Mouse (Mus musculus) stomach, postnatal 0 days (tissue): Measurements from ENCODE around the gene Tiparp. TPM values are rescaled to one million over a fixed set of nuclear protein-coding genes. Genes with fewer than 3 reads are reported as not detected.

Source experiments
- ATAC-seq: fragments of 200-750 bp; cut with Nextera tagmentation; 2 replicates; pipeline ENCODE4 v1.8.0; 2017; ENCODE audit not compliant: low FRiP score, low TSS enrichment
- DNase-seq: peaks from one replicate; pipeline ENCODE4 v3.0.0-alpha.2; 2016; ENCODE audit warnings: low spot score
- H3K27ac ChIP-seq: fragments of 300-500 bp; sonication (generic); replicated peaks from 2 replicates; pipeline ENCODE4 v1.5.1; 2014; ENCODE audit warnings: mild to moderate bottlenecking, control low read depth
- H3K27me3 ChIP-seq: fragments of 300-500 bp; sonication (generic); 2 replicates; pipeline ENCODE4 v1.6.1; 2014; ENCODE audit warnings: low read length; ENCODE audit not compliant: control insufficient read depth, insufficient read depth
- H3K36me3 ChIP-seq: fragments of 300-500 bp; sonication (generic); 2 replicates; pipeline ENCODE4 v1.6.1; 2014; ENCODE audit warnings: low read length, mixed read lengths; ENCODE audit not compliant: control insufficient read depth, insufficient read depth
- H3K4me1 ChIP-seq: fragments of 300-500 bp; sonication (generic); replicated peaks from 2 replicates; pipeline ENCODE4 v1.6.1; 2014; ENCODE audit warnings: antibody characterized with exemption; ENCODE audit not compliant: control insufficient read depth, insufficient read depth
- H3K4me2 ChIP-seq: fragments of 300-500 bp; sonication (generic); replicated peaks from 2 replicates; pipeline ENCODE4 v1.6.1; 2014; ENCODE audit warnings: low read depth, mild to moderate bottlenecking, control low read depth, moderate library complexity
- H3K4me3 ChIP-seq: fragments of 300-500 bp; sonication (generic); 2 replicates; pipeline ENCODE4 v1.5.1; 2014; ENCODE audit warnings: low read depth, low read length, control low read depth
- H3K9ac ChIP-seq: fragments of 300-500 bp; sonication (generic); 2 replicates; pipeline ENCODE4 v1.6.1; 2014; ENCODE audit warnings: mild to moderate bottlenecking, low read length, control low read depth, mixed read lengths
- H3K9me3 ChIP-seq: fragments of 300-500 bp; sonication (generic); 2 replicates; pipeline ENCODE4 v1.6.1; 2016; ENCODE audit warnings: low read length; ENCODE audit not compliant: control insufficient read depth
- CTCF ChIP-seq: IDR thresholded peaks from 2 replicates; pipeline ENCODE4 v1.5.1; 2016; ENCODE audit warnings: antibody characterized with exemption, low read depth, mild to moderate bottlenecking, moderate library complexity
- EP300 ChIP-seq: optimal IDR thresholded peaks from 2 replicates; pipeline ENCODE3; 2016; ENCODE audit warnings: antibody characterized with exemption
- WGBS: fragments of 180-500 bp; shearing (Covaris S2); extraction: QIAGEN DNeasy Blood & Tissue Kit; methylation state at CpG from one replicate; pipeline ENCODE4 v1.1.7; 2014; 5-methylcytosine and 5-hydroxymethylcytosine counted together
- polyA plus RNA-seq: library from polyadenylated mRNA; unstranded; fragments of >200 nt; fragmentation: Nextera tagmentation; extraction: Ambion mirVana; gene quantifications from 2 replicates; pipeline ENCODE4 v1.2.1, GENCODE M21; 2015

The Tiparp gene
- polyA plus RNA-seq, 1 experiment from 2014 or later: 19.8 TPM

DNA sequence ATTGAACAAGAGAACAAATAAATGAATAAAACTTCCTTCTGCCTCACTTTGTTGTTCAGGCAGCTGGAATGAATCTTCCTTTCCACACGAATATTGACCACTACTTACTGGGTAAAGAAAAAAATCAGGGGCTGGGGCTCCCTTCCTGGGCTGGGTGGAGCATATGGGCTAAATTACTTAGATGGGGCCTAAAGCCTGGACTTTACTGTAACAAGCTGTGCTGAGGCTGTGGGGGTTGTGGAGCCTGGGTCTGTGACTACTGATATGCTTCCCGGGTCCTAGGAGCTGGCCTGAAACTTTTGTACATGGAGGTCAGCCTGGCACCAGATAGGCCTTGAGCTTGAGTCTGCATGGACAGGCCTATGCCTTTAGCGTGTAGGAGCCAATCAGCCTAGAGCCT lies 60.2 kb downstream of the Tiparp start:
- DNase-seq (no peak), ATAC-seq (no peak)
- Histone ChIP-seq H3K4me1 (peaks cover 6% of the 10 kb centered on the region; the same call in 1 of the 2 replicates), H3K36me3 (no peaks in the 10 kb centered on the region), H3K4me2 (no peak overlapping the region), H3K9me3 (no peaks in the 10 kb centered on the region), H3K27ac (no peak overlapping the region), H3K4me3 (no peak overlapping the region), H3K27me3 (no peaks in the 10 kb centered on the region), H3K9ac (no peak overlapping the region)
- TF ChIP-seq CTCF: no peak
- TF ChIP-seq EP300: no peak
- 72% methylated on average over 3 of the region's 3 CpGs for WGBS

DNA sequence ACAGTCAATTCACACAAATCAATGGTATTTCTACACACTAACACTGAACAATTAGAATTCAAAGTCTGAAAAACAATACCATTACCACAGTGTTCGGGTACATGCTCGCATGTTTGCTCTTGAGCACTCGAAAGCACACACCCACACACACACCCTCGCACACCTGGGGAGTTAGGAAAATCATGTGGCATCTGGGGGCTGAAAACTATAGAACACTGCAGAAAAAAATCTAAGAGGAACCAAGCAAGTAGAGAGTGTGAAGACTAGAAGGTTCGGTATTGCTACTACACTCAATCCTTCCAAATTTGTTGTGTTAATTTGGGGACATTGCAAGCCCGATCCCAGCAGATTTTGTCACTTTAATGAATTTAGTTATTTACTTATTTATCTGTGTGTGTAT lies 64.6 kb downstream of the Tiparp start:
- Histone ChIP-seq H3K27ac (no peak overlapping the region), H3K4me3 (no peak overlapping the region), H3K36me3 (no peaks in the 10 kb centered on the region), H3K9me3 (no peaks in the 10 kb centered on the region), H3K27me3 (no peaks in the 10 kb centered on the region), H3K9ac (no peak overlapping the region), H3K4me2 (no peak overlapping the region), H3K4me1 (no peaks in the 10 kb centered on the region)
- TF ChIP-seq CTCF (no peak), EP300 (no peak)
- DNase-seq: no peak
- ATAC-seq: no peak
- WGBS: 77% methylated on average over 6 of the region's 6 CpGs

DNA sequence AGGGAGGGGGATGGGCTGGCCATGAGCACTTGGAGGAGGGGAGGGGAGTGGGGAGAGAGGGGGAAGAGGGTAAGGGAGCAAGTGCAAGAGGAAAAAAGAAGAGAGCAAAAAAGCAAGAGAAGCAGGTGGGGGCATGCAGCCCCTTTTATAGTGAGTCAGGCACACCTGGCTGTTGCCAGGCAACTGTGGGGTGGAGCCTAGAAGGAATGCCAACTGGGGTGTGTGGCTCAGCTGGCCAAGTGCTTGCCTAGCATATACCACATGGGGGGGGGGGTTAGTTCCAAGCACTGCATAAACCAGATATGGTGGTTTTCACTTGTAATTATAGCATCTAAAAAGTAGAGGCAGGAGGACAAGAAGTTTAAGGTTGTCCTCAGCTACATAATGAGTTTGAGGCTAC lies 66.3 kb downstream of the Tiparp start:
- Histone ChIP-seq H3K9ac (no peak overlapping the region), H3K27ac (no peak overlapping the region), H3K4me2 (no peak overlapping the region), H3K36me3 (no peaks in the 10 kb centered on the region), H3K27me3 (no peaks in the 10 kb centered on the region), H3K4me1 (no peaks in the 10 kb centered on the region), H3K4me3 (no peak overlapping the region), H3K9me3 (no peaks in the 10 kb centered on the region)
- TF ChIP-seq EP300 (no peak), CTCF (no peak)
- ATAC-seq (no peak), DNase-seq (peak; percentile 30)

DNA sequence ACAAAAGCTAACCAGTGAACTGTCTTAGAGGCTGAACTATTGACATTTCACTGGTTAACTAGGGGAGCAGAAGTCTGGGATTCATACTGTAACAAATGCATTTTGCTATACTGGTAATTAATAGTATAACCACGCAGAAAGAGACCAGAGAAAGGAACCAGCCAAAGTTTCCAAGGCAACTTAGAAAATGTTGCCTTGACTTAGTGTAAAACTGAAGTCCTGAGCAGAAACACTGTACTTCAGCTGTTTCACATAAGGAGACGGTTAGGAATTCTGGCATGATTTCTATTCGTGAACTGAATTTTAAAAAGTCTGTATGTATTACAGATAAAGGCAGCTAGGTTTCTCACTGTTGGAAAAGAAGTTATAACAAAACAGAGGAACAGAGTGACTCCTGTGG lies 67.0 kb downstream of the Tiparp start:
- Histone ChIP-seq H3K9ac (no peak overlapping the region), H3K4me1 (no peaks in the 10 kb centered on the region), H3K4me3 (no peak overlapping the region), H3K4me2 (no peak overlapping the region), H3K27me3 (no peaks in the 10 kb centered on the region), H3K9me3 (no peaks in the 10 kb centered on the region), H3K36me3 (no peaks in the 10 kb centered on the region), H3K27ac (no peak overlapping the region)
- ATAC-seq: no peak
- TF ChIP-seq CTCF (no peak), EP300 (no peak)
- DNase-seq: no peak
- 57% methylated on average over 3 of the region's 3 CpGs for whole genome bisulfite sequencing

DNA sequence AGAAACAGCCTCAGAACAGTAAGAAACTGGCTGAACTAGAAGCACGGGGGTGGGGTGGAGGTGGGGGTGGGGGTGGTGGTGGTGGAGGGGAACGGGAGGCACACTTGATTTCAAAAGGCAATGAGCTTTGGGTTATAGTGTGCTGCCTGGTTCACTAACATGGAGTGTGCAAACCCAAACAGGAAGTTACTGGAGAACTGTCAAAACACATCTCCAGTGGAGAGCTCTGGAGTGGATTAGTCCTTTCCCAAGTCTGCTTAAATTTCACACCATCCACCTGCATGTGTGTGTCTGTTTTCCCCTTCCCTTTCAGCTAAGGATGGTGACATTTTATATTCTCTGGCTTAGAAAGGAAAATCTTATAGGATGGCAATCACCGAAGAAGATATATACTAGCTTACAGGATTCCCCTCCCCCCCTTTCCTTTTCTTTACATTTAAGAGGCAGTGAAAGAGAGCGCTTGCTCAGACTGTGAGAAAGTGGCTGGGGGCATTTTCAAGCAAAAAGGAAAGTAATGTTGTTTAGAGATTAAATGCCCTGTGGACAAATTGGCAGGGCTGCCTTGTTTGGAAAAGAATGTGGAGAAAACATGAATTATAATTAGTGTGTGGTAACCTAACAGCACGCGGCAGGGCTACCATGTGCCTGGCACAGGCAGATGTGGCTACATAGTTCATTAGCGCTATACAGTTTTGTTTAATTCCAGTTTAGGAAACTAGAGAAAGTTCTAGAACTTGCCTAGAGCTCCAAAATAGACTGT lies 70.0 kb downstream of the Tiparp start:
- Histone ChIP-seq H3K4me1 (no peaks in the 10 kb centered on the region), H3K36me3 (no peaks in the 10 kb centered on the region), H3K27me3 (no peaks in the 10 kb centered on the region), H3K9ac (no peak overlapping the region), H3K4me3 (no peak overlapping the region), H3K9me3 (no peaks in the 10 kb centered on the region), H3K27ac (no peak overlapping the region), H3K4me2 (no peak overlapping the region)
- WGBS: 64% methylated on average over 7 of the region's 7 CpGs
- ATAC-seq: no peak
- no peak for DNase-seq
- TF ChIP-seq EP300 (no peak), CTCF (no peak)

DNA sequence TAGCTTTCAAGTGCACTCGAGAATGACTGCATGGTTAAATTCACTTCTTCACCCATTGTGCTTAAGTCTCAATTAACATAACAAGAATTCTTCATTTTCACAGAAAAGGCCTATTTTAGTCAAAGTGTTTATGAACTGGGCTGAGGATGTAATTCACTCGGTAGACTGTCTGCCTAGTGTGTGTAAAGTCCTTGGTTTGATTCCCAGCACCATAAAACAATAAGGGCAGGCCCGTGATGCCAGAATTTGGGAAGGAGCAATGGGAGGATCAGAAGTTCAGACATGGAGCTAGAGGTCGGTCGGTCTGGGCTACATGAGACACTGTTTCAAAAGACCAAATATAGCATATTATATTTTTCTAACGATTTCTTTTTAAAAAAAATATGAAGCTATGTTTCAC lies 70.9 kb downstream of the Tiparp start:
- Histone ChIP-seq H3K9ac (no peak overlapping the region), H3K27ac (no peak overlapping the region), H3K4me2 (no peak overlapping the region), H3K4me3 (no peak overlapping the region), H3K27me3 (no peaks in the 10 kb centered on the region), H3K9me3 (no peaks in the 10 kb centered on the region), H3K36me3 (no peaks in the 10 kb centered on the region), H3K4me1 (no peaks in the 10 kb centered on the region)
- no peak for DNase-seq
- no peak for ATAC-seq
- WGBS: 85% methylated on average over 6 of the region's 6 CpGs
- TF ChIP-seq EP300 (no peak), CTCF (no peak)
